12 mouse cellular contexts compared by ENCODE assay signal in the genomic region with DNA sequence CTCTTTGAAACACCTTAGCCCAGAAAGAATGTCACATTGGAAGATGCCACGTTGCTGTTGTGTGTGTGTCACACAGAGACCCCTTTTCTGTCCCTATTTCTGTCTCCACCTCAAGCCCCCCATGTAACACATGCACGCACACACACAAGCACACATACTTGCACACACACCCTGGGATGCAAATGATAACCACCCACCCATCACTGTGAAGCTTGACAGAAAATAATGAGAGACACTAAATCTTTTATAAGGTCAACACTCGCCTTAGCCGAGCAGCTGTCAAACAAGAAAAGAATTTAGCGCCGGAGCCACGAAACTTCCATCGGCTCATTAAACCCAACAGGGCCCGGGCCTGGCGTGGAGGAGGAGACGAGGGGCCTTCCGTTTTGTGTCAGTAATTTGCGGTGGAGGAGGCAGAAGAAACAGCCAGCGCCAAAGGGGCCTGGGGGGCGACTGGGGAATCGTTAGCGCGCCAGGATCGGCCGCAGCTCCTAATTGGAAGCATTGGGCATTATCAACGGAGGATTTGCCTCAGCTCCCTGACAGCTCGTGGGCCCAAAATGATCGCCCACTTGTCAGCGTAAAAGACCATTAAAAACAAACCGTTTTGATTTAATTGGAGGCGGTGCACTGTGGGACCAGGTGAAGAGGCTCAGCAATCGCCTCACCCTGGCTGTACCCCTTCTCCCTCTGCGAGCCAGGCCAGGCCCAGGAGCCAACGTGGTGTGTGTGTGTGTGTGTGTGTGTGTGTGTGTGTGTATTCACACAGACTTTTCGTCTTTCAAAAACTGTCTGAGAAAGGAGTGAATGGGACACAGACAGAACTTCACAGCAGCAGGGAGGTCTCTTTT. TPM values are rescaled to one million over a fixed set of nuclear protein-coding genes. Genes with fewer than 3 reads are reported as not detected.
DNase-seq lines count a peak whose midpoint lies in the region; ATAC-seq and TF ChIP-seq lines count a peak whose summit lies in the region.
"Had no signal": no experiment of that assay in that cellular context is flagged by ENCODE, and none has a peak within 500 bp of the region (broad histone marks: within the 10 kb centered on the region; RNA-seq: fewer than 3 reads in every experiment).

No protein-coding gene starts in this region.

- peak; percentile 80; the same call in 1 of the 2 replicates for ATAC-seq in forebrain, embryonic 12.5 days (ENCODE audit: low FRiP score)
- ATAC-seq in hindbrain, embryonic 16.5 days = no peak
- ATAC-seq in midbrain, embryonic 16.5 days = peak; percentile 72
- ATAC-seq in stomach, postnatal 0 days (ENCODE audit: low FRiP score, low TSS enrichment) = no peak

- H3K4me1 ChIP-seq in embryonic facial prominence, embryonic 10.5 days = peaks cover 53% of the 10 kb centered on the region
- peaks cover 40% of the 10 kb centered on the region for H3K4me1 ChIP-seq in forebrain, embryonic 12.5 days
- H3K4me1 ChIP-seq in hindbrain, embryonic 16.5 days (ENCODE audit: control insufficient read depth, insufficient read depth, low read depth, low read length) = peaks cover 12% of the 10 kb centered on the region
- peaks cover 24% of the 10 kb centered on the region for H3K4me1 ChIP-seq in midbrain, embryonic 16.5 days (ENCODE audit: control insufficient read depth, insufficient read depth, low read length)
- H3K4me1 ChIP-seq in stomach, postnatal 0 days (replicated peaks; ENCODE audit: control insufficient read depth, insufficient read depth) = no peaks in the 10 kb centered on the region
- H3K4me1 ChIP-seq: lung, embryonic 15.5 days had no signal

- 50% methylated on average over 30 of the region's 30 CpGs for WGBS in embryonic facial prominence, embryonic 10.5 days
- WGBS in forebrain, embryonic 12.5 days = 16% methylated on average over 30 of the region's 30 CpGs
- WGBS in hindbrain, embryonic 16.5 days = 19% methylated on average over 30 of the region's 30 CpGs
- 18% methylated on average over 30 of the region's 30 CpGs for WGBS in midbrain, embryonic 16.5 days
- 54% methylated on average over 30 of the region's 30 CpGs for WGBS in stomach, postnatal 0 days

- TF ChIP-seq EP300 in stomach, postnatal 0 days (optimal IDR thresholded peaks at IDR 0.05) = no peak

- H3K9me3 ChIP-seq in embryonic facial prominence, embryonic 10.5 days = no peaks in the 10 kb centered on the region
- H3K9me3 ChIP-seq in forebrain, embryonic 12.5 days = no peaks in the 10 kb centered on the region
- H3K9me3 ChIP-seq in hindbrain, embryonic 16.5 days (ENCODE audit: control insufficient read depth, low read length) = no peaks in the 10 kb centered on the region
- H3K9me3 ChIP-seq in midbrain, embryonic 16.5 days (replicated peaks; ENCODE audit: control insufficient read depth, low read length, poor library complexity, severe bottlenecking) = no peaks in the 10 kb centered on the region
- H3K9me3 ChIP-seq in stomach, postnatal 0 days (ENCODE audit: control insufficient read depth, low read length) = no peaks in the 10 kb centered on the region
- H3K9me3 ChIP-seq: heart, embryonic 10.5 days; lung, embryonic 15.5 days had no signal

- peaks cover 93% of the 10 kb centered on the region for H3K27me3 ChIP-seq in embryonic facial prominence, embryonic 10.5 days (replicated peaks; ENCODE audit: low read depth, poor library complexity, severe bottlenecking)
- H3K27me3 ChIP-seq in forebrain, embryonic 12.5 days = peaks cover 54% of the 10 kb centered on the region
- H3K27me3 ChIP-seq in hindbrain, embryonic 16.5 days (replicated peaks; ENCODE audit: control insufficient read depth, insufficient read depth, low read length) = peaks cover 5% of the 10 kb centered on the region; the same call in 1 of the 2 replicates
- no peaks in the 10 kb centered on the region for H3K27me3 ChIP-seq in midbrain, embryonic 16.5 days (ENCODE audit: control insufficient read depth, insufficient read depth, low read depth, low read length)
- no peaks in the 10 kb centered on the region for H3K27me3 ChIP-seq in stomach, postnatal 0 days (ENCODE audit: control insufficient read depth, insufficient read depth, low read length)
- H3K27me3 ChIP-seq: lung, embryonic 15.5 days had no signal

- H3K36me3 ChIP-seq in embryonic facial prominence, embryonic 10.5 days (replicated peaks) = no peaks in the 10 kb centered on the region
- H3K36me3 ChIP-seq in forebrain, embryonic 12.5 days (replicated peaks) = no peaks in the 10 kb centered on the region
- H3K36me3 ChIP-seq in hindbrain, embryonic 16.5 days (ENCODE audit: control insufficient read depth, insufficient read depth, low read length) = no peaks in the 10 kb centered on the region
- H3K36me3 ChIP-seq in midbrain, embryonic 16.5 days (ENCODE audit: control insufficient read depth, insufficient read depth, low read length) = no peaks in the 10 kb centered on the region
- H3K36me3 ChIP-seq in stomach, postnatal 0 days (ENCODE audit: control insufficient read depth, insufficient read depth, low read length) = no peaks in the 10 kb centered on the region
- H3K36me3 ChIP-seq: heart, embryonic 10.5 days; lung, embryonic 15.5 days had no signal

- DNase-seq in embryonic facial prominence, embryonic 10.5 days (ENCODE audit: low spot score) = peak; percentile 37
- DNase-seq in stomach, postnatal 0 days (ENCODE audit: low spot score) = no peak
- no peak for DNase-seq in heart, adult 11 months
- no peak for DNase-seq in ovary, postnatal 36 days (ENCODE audit: low spot score)
- DNase-seq: left cerebral cortex, postnatal 4 days had no signal

- peak overlapping the region; percentile 18; the same call in 1 of the 2 replicates for H3K4me3 ChIP-seq in embryonic facial prominence, embryonic 10.5 days
- H3K4me3 ChIP-seq in forebrain, embryonic 12.5 days (replicated peaks) = no peak overlapping the region; the same call in 1 of the 2 replicates
- H3K4me3 ChIP-seq in hindbrain, embryonic 16.5 days (ENCODE audit: low read length) = no peak overlapping the region
- H3K4me3 ChIP-seq in midbrain, embryonic 16.5 days (ENCODE audit: low read depth, low read length) = no peak overlapping the region
- H3K4me3 ChIP-seq in stomach, postnatal 0 days (ENCODE audit: low read depth, low read length) = no peak overlapping the region
- H3K4me3 ChIP-seq: heart, embryonic 10.5 days; layer of hippocampus, adult 2 months; lung, embryonic 15.5 days had no signal

- TF ChIP-seq CTCF in stomach, postnatal 0 days (IDR thresholded peaks at IDR 0.05; ENCODE audit: low read depth) = no peak

- H3K4me2 ChIP-seq in forebrain, embryonic 12.5 days = peak overlapping the region; percentile 28
- H3K4me2 ChIP-seq in hindbrain, embryonic 16.5 days (ENCODE audit: low read length) = peak overlapping the region; percentile 20
- H3K4me2 ChIP-seq in midbrain, embryonic 16.5 days (ENCODE audit: low read length) = peak overlapping the region; percentile 1; the same call in 1 of the 2 replicates
- no peak overlapping the region for H3K4me2 ChIP-seq in stomach, postnatal 0 days (replicated peaks; ENCODE audit: low read depth)
- H3K4me2 ChIP-seq: lung, embryonic 15.5 days had no signal

- peak overlapping the region; percentile 13; the same call in 1 of the 2 replicates for H3K9ac ChIP-seq in forebrain, embryonic 12.5 days
- no peak overlapping the region for H3K9ac ChIP-seq in hindbrain, embryonic 16.5 days (ENCODE audit: low read depth, low read length)
- H3K9ac ChIP-seq in midbrain, embryonic 16.5 days (ENCODE audit: low read depth, low read length) = no peak overlapping the region
- no peak overlapping the region for H3K9ac ChIP-seq in stomach, postnatal 0 days (ENCODE audit: low read length)
- H3K9ac ChIP-seq: lung, embryonic 15.5 days had no signal

- H3K27ac ChIP-seq in embryonic facial prominence, embryonic 10.5 days (replicated peaks) = no peak overlapping the region
- peak overlapping the region; percentile 70 for H3K27ac ChIP-seq in forebrain, embryonic 12.5 days
- no peak overlapping the region for H3K27ac ChIP-seq in hindbrain, embryonic 16.5 days (ENCODE audit: low read depth, low read length)
- H3K27ac ChIP-seq in midbrain, embryonic 16.5 days (ENCODE audit: low read length) = peak overlapping the region; percentile 63
- no peak overlapping the region for H3K27ac ChIP-seq in stomach, postnatal 0 days (replicated peaks)
- H3K27ac ChIP-seq: heart, embryonic 10.5 days; layer of hippocampus, adult 2 months; lung, embryonic 15.5 days had no signal

RNA-seq across cellular contexts. Expression of a gene that starts 27.4 kb away (rescaled TPM):
- polyA plus RNA-seq in embryonic facial prominence, embryonic 10.5 days (2016; fragmentation: Nextera tagmentation; extraction: Ambion mirVana) = 1.2 and 1.4 TPM in 2 replicates
- 4.4 and 5.7 TPM in 2 replicates for polyA plus RNA-seq in forebrain, embryonic 12.5 days (2016; fragmentation: Nextera tagmentation; extraction: Ambion mirVana)
- polyA plus RNA-seq in hindbrain, embryonic 16.5 days (2015; fragmentation: Nextera tagmentation; extraction: Ambion mirVana) = 27.3 and 29.3 TPM in 2 replicates
- 28.9 and 35.2 TPM in 2 replicates for polyA plus RNA-seq in midbrain, embryonic 16.5 days (2015; fragmentation: Nextera tagmentation; extraction: Ambion mirVana)
- not detected in 2 replicates for polyA plus RNA-seq in stomach, postnatal 0 days (2015; fragmentation: Nextera tagmentation; extraction: Ambion mirVana)
- polyA plus RNA-seq: heart, embryonic 10.5 days; lung, embryonic 15.5 days; stomach, embryonic 16.5 days had no signal

Comparison
In these comparisons a context has a peak if more than half of its experiments do, and no peak if none do; other contexts are left out.
1. H3K27ac ChIP-seq: peak in forebrain, embryonic 12.5 days (single experiment) and midbrain, embryonic 16.5 days (single experiment); none in embryonic facial prominence, embryonic 10.5 days (single experiment), hindbrain, embryonic 16.5 days (single experiment) and stomach, postnatal 0 days (single experiment).
2. ATAC-seq: peak in forebrain, embryonic 12.5 days (single experiment) and midbrain, embryonic 16.5 days (single experiment); none in hindbrain, embryonic 16.5 days (single experiment) and stomach, postnatal 0 days (single experiment).